ENCODE assay signal across 21 mouse cellular contexts in genomic region chr7:113246512-113246911, GRCm38 (mm10). TPM values are rescaled to one million over a fixed set of nuclear protein-coding genes. Genes with fewer than 3 reads are reported as not detected.
DNase-seq lines count a peak whose midpoint lies in the region; ATAC-seq and TF ChIP-seq lines count a peak whose summit lies in the region.
"Had no signal": no experiment of that assay in that cellular context is flagged by ENCODE, and none has a peak within 500 bp of the region (broad histone marks: within the 10 kb centered on the region; RNA-seq: fewer than 3 reads in every experiment).

No protein-coding gene starts in this region.

- intact Hi-C loops in left cerebral cortex, adult 2 months (cut with DNase I), result loop anchor here (2.0 to 5.0 kb wide), 2 partner anchors 30 to 329 kb away; no protein-coding TSS in a partner anchor
- intact Hi-C loops in left cerebral cortex, postnatal 4 days (cut with DNase I), result loop anchor here (5.0 kb wide), 1 partner anchor 39 kb away; the partner anchor contains the start of gene Arntl

- H3K4me1 ChIP-seq in kidney, adult 2 months (ENCODE audit: control insufficient read depth, insufficient read depth, low read length), result peaks cover 42% of the 10 kb centered on the region
- H3K4me1 ChIP-seq in cortical plate, adult 2 months (ENCODE audit: control insufficient read depth, insufficient read depth, low read length), result peaks cover 45% of the 10 kb centered on the region
- H3K4me1 ChIP-seq in liver, embryonic 12.5 days, result no peaks in the 10 kb centered on the region

- no peak for DNase-seq in kidney, adult 2 months
- no peak for DNase-seq in kidney, postnatal 25 days
- DNase-seq in left cerebral cortex, adult 2 months (ENCODE audit: extremely low spot score in 1 of 2, low spot score in 2 of 2), result no peak
- no peak for DNase-seq in left cerebral cortex, postnatal 4 days
- peak; percentile 74 for DNase-seq in brain, adult 2 months (ENCODE audit: low read depth, low spot score)
- no peak for DNase-seq in spleen, postnatal 14 days (ENCODE audit: low spot score in 2 of 2)
- DNase-seq: adrenal gland, adult 2 months; adrenal gland, postnatal 14 days; cerebellum, adult 11-12 months; cerebellum, adult 8-10 months; cerebellum, postnatal 36 days; gastrocnemius, postnatal 14 days had no signal

- no peaks in the 10 kb centered on the region for H3K9me3 ChIP-seq in liver, embryonic 12.5 days (replicated peaks)
- H3K9me3 ChIP-seq: forebrain, embryonic 10.5 days; forebrain, embryonic 13.5 days; hindbrain, embryonic 12.5 days; hindbrain, embryonic 15.5 days had no signal

- H3K27ac ChIP-seq in kidney, adult 2 months (ENCODE audit: insufficient read depth, low read depth, low read length), result peak overlapping the region; percentile 44; the same call in 1 of the 2 replicates
- H3K27ac ChIP-seq in left cerebral cortex, adult 2 months, result peak overlapping the region; percentile 91
- H3K27ac ChIP-seq in cortical plate, adult 2 months (ENCODE audit: insufficient read depth, low read length), result peak overlapping the region; percentile 7; the same call in 1 of the 2 replicates
- H3K27ac ChIP-seq in liver, embryonic 12.5 days, result no peak overlapping the region
- H3K27ac ChIP-seq: forebrain, embryonic 10.5 days; forebrain, embryonic 13.5 days; hindbrain, embryonic 12.5 days; hindbrain, embryonic 15.5 days had no signal

- no peak overlapping the region for H3K9ac ChIP-seq in liver, embryonic 12.5 days
- H3K9ac ChIP-seq: forebrain, embryonic 13.5 days; hindbrain, embryonic 12.5 days; hindbrain, embryonic 15.5 days had no signal

- WGBS in kidney, adult 2 months, result 88% methylated on average over 4 of the region's 4 CpGs
- WGBS in liver, embryonic 12.5 days (ENCODE audit: insufficient replicate concordance), result 66% methylated on average over 4 of the region's 4 CpGs

- no peak for TF ChIP-seq POLR2A in kidney, adult 2 months (IDR thresholded peaks at IDR 0.05; ENCODE audit: low read depth, low read length)
- no peak for TF ChIP-seq POLR2A in cortical plate, adult 2 months (IDR thresholded peaks at IDR 0.05; ENCODE audit: extremely low read depth, insufficient read depth, low read length)

- ATAC-seq in liver, embryonic 12.5 days, result no peak
- ATAC-seq: CD4-positive, CD25-positive, alpha-beta regulatory T cell, adult 4 months; forebrain, embryonic 13.5 days; forebrain, embryonic 16.5 days had no signal

- H3K36me3 ChIP-seq in kidney, adult 2 months (ENCODE audit: control insufficient read depth, insufficient read depth, low read length), result no peaks in the 10 kb centered on the region
- H3K36me3 ChIP-seq in liver, embryonic 12.5 days, result no peaks in the 10 kb centered on the region
- H3K36me3 ChIP-seq: forebrain, embryonic 10.5 days; hindbrain, embryonic 12.5 days; hindbrain, embryonic 15.5 days had no signal

- no peak for TF ChIP-seq CTCF in kidney, adult 2 months (conservative IDR thresholded peaks at IDR 0.05; ENCODE audit: insufficient read depth, insufficient read length, low read depth, low read length)
- no peak for TF ChIP-seq CTCF in left cerebral cortex, adult 2 months (IDR thresholded peaks at IDR 0.05)
- no peak for TF ChIP-seq CTCF in cortical plate, adult 2 months (IDR thresholded peaks at IDR 0.05; ENCODE audit: extremely low read depth, insufficient read depth, low read length)

- no peak overlapping the region for H3K4me2 ChIP-seq in liver, embryonic 12.5 days
- H3K4me2 ChIP-seq: forebrain, embryonic 13.5 days; heart, embryonic 11.5 days; hindbrain, embryonic 12.5 days; hindbrain, embryonic 15.5 days had no signal

- H3K4me3 ChIP-seq in kidney, adult 2 months (ENCODE audit: insufficient read depth, low read depth, low read length), result no peak overlapping the region
- no peak overlapping the region for H3K4me3 ChIP-seq in left cerebral cortex, adult 2 months
- no peak overlapping the region for H3K4me3 ChIP-seq in cortical plate, adult 2 months (ENCODE audit: insufficient read depth, low read length)
- H3K4me3 ChIP-seq in liver, embryonic 12.5 days, result no peak overlapping the region
- H3K4me3 ChIP-seq: forebrain, embryonic 10.5 days; forebrain, embryonic 13.5 days; hindbrain, embryonic 12.5 days; hindbrain, embryonic 15.5 days had no signal

- H3K27me3 ChIP-seq in kidney, adult 2 months (replicated peaks; ENCODE audit: control insufficient read depth, insufficient read depth, low read length), result no peaks in the 10 kb centered on the region
- no peaks in the 10 kb centered on the region; the same call in 1 of the 2 replicates for H3K27me3 ChIP-seq in liver, embryonic 12.5 days (replicated peaks)
- H3K27me3 ChIP-seq: forebrain, embryonic 13.5 days; hindbrain, embryonic 12.5 days; hindbrain, embryonic 15.5 days had no signal

RNA-seq across cellular contexts. Expression of gene Arntl, which starts 39.2 kb away (rescaled TPM):
- polyA plus RNA-seq in kidney, adult 2 months (2012; rRNA removed), result 6.0 and 7.3 TPM in 2 replicates
- total RNA-seq in left cerebral cortex, adult 2 months (2021), result 10 to 100 TPM; 41.6 to 50.4 TPM
- total RNA-seq in left cerebral cortex, postnatal 4 days (2021), result 10 to 100 TPM; 35.3 to 39.0 TPM
- 30.4 and 34.6 TPM in 2 replicates for polyA plus RNA-seq in cortical plate, adult 2 months (2012; rRNA removed)
- 5.4 and 5.7 TPM in 2 replicates for polyA plus RNA-seq in liver, embryonic 12.5 days (2016; fragmentation: Nextera tagmentation; extraction: Ambion mirVana)
